Mouse (Mus musculus) forebrain, embryonic 11.5 days (tissue): ENCODE data around the gene Cdc123. TPM values are rescaled to one million over a fixed set of nuclear protein-coding genes. Genes with fewer than 3 reads are reported as not detected.

Experiments
- ATAC-seq: fragments of 200-750 bp; cut with Nextera tagmentation; replicated peaks from 2 replicates; pipeline ENCODE4 v1.8.0; 2017; ENCODE audit warnings: moderate TSS enrichment; ENCODE audit not compliant: low FRiP score
- DNase-seq: peaks from one replicate; pipeline ENCODE4 v3.0.0-alpha.2; 2017; ENCODE audit warnings: low spot score
- H3K27ac ChIP-seq: fragments of 300-500 bp; sonication (generic); 2 replicates; pipeline ENCODE4 v1.5.1; 2014; ENCODE audit warnings: low read depth, low read length
- H3K27me3 ChIP-seq: fragments of 300-500 bp; sonication (generic); 2 replicates; pipeline ENCODE4 v1.6.1; 2014; ENCODE audit warnings: mild to moderate bottlenecking, low read length, mixed read lengths; ENCODE audit not compliant: control insufficient read depth, insufficient read depth
- H3K36me3 ChIP-seq: fragments of 300-500 bp; sonication (generic); 2 replicates; pipeline ENCODE4 v1.6.1; 2014; ENCODE audit warnings: mild to moderate bottlenecking, low read length, moderate library complexity, mixed read lengths; ENCODE audit not compliant: control insufficient read depth, insufficient read depth
- H3K4me1 ChIP-seq: fragments of 300-500 bp; sonication (generic); replicated peaks from 2 replicates; pipeline ENCODE4 v1.6.1; 2014; ENCODE audit warnings: low read length, mixed read lengths; ENCODE audit not compliant: control insufficient read depth, insufficient read depth
- H3K4me2 ChIP-seq: fragments of 300-500 bp; sonication (generic); 2 replicates; pipeline ENCODE4 v1.6.1; 2014; ENCODE audit warnings: low read depth, mild to moderate bottlenecking, low read length, moderate library complexity, mixed read lengths; ENCODE audit not compliant: severe bottlenecking
- H3K4me3 ChIP-seq: fragments of 300-500 bp; sonication (generic); 2 replicates; pipeline ENCODE4 v1.5.1; 2014; ENCODE audit warnings: low read depth, low read length
- H3K9ac ChIP-seq: fragments of 300-500 bp; sonication (generic); 2 replicates; pipeline ENCODE4 v1.6.1; 2014; ENCODE audit warnings: low read length
- H3K9me3 ChIP-seq: fragments of 300-500 bp; sonication (generic); 2 replicates; pipeline ENCODE4 v1.6.1; 2016; ENCODE audit warnings: low read length, mixed read lengths; ENCODE audit not compliant: control insufficient read depth
- WGBS: fragments of 180-500 bp; shearing (Covaris S2); extraction: QIAGEN DNeasy Blood & Tissue Kit; methylation state at CpG from one replicate; pipeline ENCODE4 v1.1.7; 2014; 5-methylcytosine and 5-hydroxymethylcytosine counted together
- polyA plus RNA-seq: library from polyadenylated mRNA; unstranded; fragments of >200 nt; fragmentation: Nextera tagmentation; extraction: Ambion mirVana; gene quantifications from 2 replicates; pipeline ENCODE4 v1.2.1, GENCODE M21; 2014

Cdc123 gene
- polyA plus RNA-seq, 1 experiment from 2014 or later: 340 TPM

GRCm38 (mm10) chr2:5851116-5851515 lies 6.2 kb upstream of the Cdc123 start:
- no peaks in the 10 kb centered on the region for H3K36me3 ChIP-seq
- no peaks in the 10 kb centered on the region for H3K9me3 ChIP-seq
- H3K4me1 ChIP-seq: no peaks in the 10 kb centered on the region
- no peaks in the 10 kb centered on the region for H3K27me3 ChIP-seq
- no peak overlapping the region for H3K4me3 ChIP-seq
- H3K4me2 ChIP-seq: no peak overlapping the region
- no peak overlapping the region for H3K27ac ChIP-seq
- DNase-seq (no peak), ATAC-seq (no peak)
- 93% methylated on average over 9 of the region's 9 CpGs for WGBS
- H3K9ac ChIP-seq: no peak overlapping the region

DNA sequence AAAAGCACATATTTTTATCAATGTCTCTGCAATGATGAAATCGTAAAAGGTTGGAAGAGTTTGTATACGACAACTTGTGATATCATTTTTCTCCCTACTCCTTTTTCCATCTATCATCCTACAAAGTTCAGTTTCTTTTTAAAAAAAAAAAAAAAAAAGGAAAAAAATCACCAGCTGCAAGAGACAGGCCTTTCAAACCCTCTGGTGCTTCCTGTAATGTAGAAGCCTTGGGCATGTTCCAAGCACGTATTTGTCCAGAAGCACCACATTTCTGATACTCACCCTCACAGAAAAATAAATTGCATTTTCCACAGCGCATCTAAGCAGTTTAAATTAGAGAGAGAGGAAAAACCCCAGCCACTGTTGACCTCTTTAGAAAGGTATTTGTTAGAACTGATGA lies 862 bp upstream of the Cdc123 start:
- no peak for DNase-seq
- Histone ChIP-seq H3K9ac (peak overlapping the region; percentile 77), H3K4me1 (no peaks in the 10 kb centered on the region), H3K27me3 (no peaks in the 10 kb centered on the region), H3K27ac (no peak overlapping the region), H3K9me3 (no peaks in the 10 kb centered on the region), H3K4me3 (peak overlapping the region; percentile 79), H3K36me3 (no peaks in the 10 kb centered on the region; the same call in 1 of the 2 replicates), H3K4me2 (peak overlapping the region; percentile 50)
- ATAC-seq: no peak
- 45% methylated on average over 4 of the region's 4 CpGs for WGBS

GRCm38 (mm10) chr2:5844181-5844872 lies 637 bp downstream of the Cdc123 start:
- Histone ChIP-seq H3K4me1 (no peaks in the 10 kb centered on the region), H3K4me2 (peak overlapping the region; percentile 65), H3K27me3 (no peaks in the 10 kb centered on the region), H3K9ac (peak overlapping the region; percentile 77), H3K36me3 (peaks cover 12% of the 10 kb centered on the region), H3K4me3 (peak overlapping the region; percentile 79), H3K9me3 (no peaks in the 10 kb centered on the region), H3K27ac (peak overlapping the region; percentile 71)
- DNase-seq (no peak), ATAC-seq (no peak)
- WGBS: 4% methylated on average over 23 of the region's 23 CpGs

DNA sequence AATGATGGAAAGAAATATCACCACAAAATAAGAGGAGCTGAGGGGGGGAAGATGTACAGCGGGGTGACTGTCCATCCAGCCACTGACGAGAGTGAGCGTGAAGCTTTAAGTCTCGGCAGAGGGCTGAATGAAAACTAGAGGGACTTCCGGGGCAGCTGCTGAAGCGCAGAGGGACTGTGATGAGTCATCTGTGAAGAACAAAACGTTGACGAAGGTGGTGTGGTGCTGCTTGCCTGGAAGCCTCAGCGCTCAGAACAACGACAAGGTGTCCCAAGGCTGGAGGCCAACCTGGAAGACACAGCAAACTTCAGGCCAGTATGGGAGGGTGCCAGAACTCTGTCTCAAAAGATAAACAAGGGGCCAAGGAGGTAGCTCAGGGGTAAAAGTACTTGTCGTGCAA lies 4.1 kb downstream of the Cdc123 start:
- H3K4me3 ChIP-seq: no peak overlapping the region
- H3K4me1 ChIP-seq: no peaks in the 10 kb centered on the region
- H3K27ac ChIP-seq: no peak overlapping the region
- no peak overlapping the region for H3K9ac ChIP-seq
- H3K27me3 ChIP-seq: no peaks in the 10 kb centered on the region
- DNase-seq: no peak
- H3K36me3 ChIP-seq: peaks cover 15% of the 10 kb centered on the region
- no peak for ATAC-seq
- no peak overlapping the region for H3K4me2 ChIP-seq
- 96% methylated on average over 11 of the region's 11 CpGs for WGBS
- no peaks in the 10 kb centered on the region for H3K9me3 ChIP-seq

GRCm38 (mm10) chr2:5825265-5825913 lies 19.6 kb downstream of the Cdc123 start:
- no peak overlapping the region for H3K4me3 ChIP-seq
- no peaks in the 10 kb centered on the region for H3K4me1 ChIP-seq
- no peak overlapping the region for H3K27ac ChIP-seq
- H3K9ac ChIP-seq: no peak overlapping the region
- H3K9me3 ChIP-seq: no peaks in the 10 kb centered on the region
- H3K4me2 ChIP-seq: no peak overlapping the region
- ATAC-seq (no peak), DNase-seq (no peak)
- H3K36me3 ChIP-seq: peaks cover 5% of the 10 kb centered on the region; the same call in 1 of the 2 replicates
- H3K27me3 ChIP-seq: no peaks in the 10 kb centered on the region
- WGBS: 95% methylated on average over 5 of the region's 5 CpGs

- no peaks in the 10 kb centered on the region for H3K9me3 ChIP-seq
- 87% methylated on average over 5 of the region's 5 CpGs for WGBS
- H3K27me3 ChIP-seq: no peaks in the 10 kb centered on the region
- H3K27ac ChIP-seq: no peak overlapping the region
- peaks cover 7% of the 10 kb centered on the region; the same call in 1 of the 2 replicates for H3K36me3 ChIP-seq
- no peak overlapping the region for H3K4me2 ChIP-seq
- no peak overlapping the region for H3K9ac ChIP-seq
- ATAC-seq (no peak), DNase-seq (no peak)
- H3K4me1 ChIP-seq: no peaks in the 10 kb centered on the region
- no peak overlapping the region for H3K4me3 ChIP-seq
Observed at GRCm38 (mm10) chr2:5824685-5825084, 20.3 kb downstream of the Cdc123 start.

DNA sequence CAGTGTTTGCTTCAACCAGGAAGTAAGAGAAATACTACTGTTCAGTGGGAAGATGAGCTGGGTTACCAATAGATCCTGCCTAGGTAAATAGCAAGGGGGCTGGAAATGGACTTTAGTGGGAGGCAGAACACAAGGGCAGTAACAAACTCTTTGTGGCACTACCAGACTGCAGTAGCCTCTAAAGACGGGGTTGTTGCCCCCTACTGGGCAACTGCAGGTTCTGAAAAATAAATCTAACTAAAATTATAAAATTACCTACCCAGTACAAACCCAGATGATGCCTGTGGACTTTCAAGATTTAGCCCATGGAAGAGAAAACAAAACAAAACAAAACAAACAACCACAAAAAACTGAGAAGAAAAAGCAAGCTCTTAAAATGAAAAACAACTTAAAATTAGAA lies 20.8 kb downstream of the Cdc123 start:
- Histone ChIP-seq H3K36me3 (peaks cover 7% of the 10 kb centered on the region; the same call in 1 of the 2 replicates), H3K9ac (no peak overlapping the region), H3K4me2 (no peak overlapping the region), H3K27me3 (no peaks in the 10 kb centered on the region), H3K4me1 (no peaks in the 10 kb centered on the region), H3K27ac (no peak overlapping the region), H3K9me3 (no peaks in the 10 kb centered on the region), H3K4me3 (no peak overlapping the region)
- 30% methylated on average over 1 of the region's 1 CpGs for WGBS
- no peak for DNase-seq
- ATAC-seq: no peak

GRCm38 (mm10) chr2:5822449-5822848 lies 22.5 kb downstream of the Cdc123 start:
- 96% methylated on average over 6 of the region's 6 CpGs for WGBS
- no peaks in the 10 kb centered on the region for H3K27me3 ChIP-seq
- DNase-seq: no peak
- H3K9me3 ChIP-seq: no peaks in the 10 kb centered on the region
- no peak overlapping the region for H3K9ac ChIP-seq
- H3K4me3 ChIP-seq: no peak overlapping the region
- ATAC-seq: no peak
- H3K27ac ChIP-seq: no peak overlapping the region
- H3K36me3 ChIP-seq: peaks cover 9% of the 10 kb centered on the region; the same call in 1 of the 2 replicates
- no peak overlapping the region for H3K4me2 ChIP-seq
- no peaks in the 10 kb centered on the region for H3K4me1 ChIP-seq

- no peak for ATAC-seq
- 94% methylated on average over 10 of the region's 10 CpGs for WGBS
- H3K4me2 ChIP-seq: no peak overlapping the region
- H3K4me3 ChIP-seq: no peak overlapping the region
- H3K4me1 ChIP-seq: no peaks in the 10 kb centered on the region
- peaks cover 9% of the 10 kb centered on the region for H3K36me3 ChIP-seq
- no peaks in the 10 kb centered on the region for H3K27me3 ChIP-seq
- DNase-seq: no peak
- H3K9me3 ChIP-seq: no peaks in the 10 kb centered on the region
- H3K27ac ChIP-seq: no peak overlapping the region
- no peak overlapping the region for H3K9ac ChIP-seq
Observed at GRCm38 (mm10) chr2:5821264-5821663, 23.7 kb downstream of the Cdc123 start.
